Mouse (Mus musculus): ENCODE measurements around the gene Afmid. TPM values are rescaled to one million over a fixed set of nuclear protein-coding genes. Genes with fewer than 3 reads are reported as not detected.
A peak's percentile ranks its signal among the peaks of the same experiment; 100 is the strongest.
"Not testable (repeated sequence)": the region's sequence is repeated elsewhere in the genome, so short reads cannot be mapped to it uniquely, and the experiment has no call there.

Afmid gene
- total RNA-seq (2014; fragmentation: Nextera tagmentation) (7.2 and 9.4 TPM in 2 replicates), total RNA-seq (2017) (0.70 and 1.0 TPM in 2 replicates)

- ATAC-seq (replicated peaks; ENCODE audit: low FRiP score, low TSS enrichment, poor library complexity, severe bottlenecking), result peak; percentile 32
Measured at GRCm38 (mm10) chr11:117825333-117826101, at the start of gene Afmid, which contains the start of gene Tk1. Gene Afmid (plus strand): TSS chr11:117825924. Gene Tk1 (minus strand): TSS chr11:117826092.

DNA sequence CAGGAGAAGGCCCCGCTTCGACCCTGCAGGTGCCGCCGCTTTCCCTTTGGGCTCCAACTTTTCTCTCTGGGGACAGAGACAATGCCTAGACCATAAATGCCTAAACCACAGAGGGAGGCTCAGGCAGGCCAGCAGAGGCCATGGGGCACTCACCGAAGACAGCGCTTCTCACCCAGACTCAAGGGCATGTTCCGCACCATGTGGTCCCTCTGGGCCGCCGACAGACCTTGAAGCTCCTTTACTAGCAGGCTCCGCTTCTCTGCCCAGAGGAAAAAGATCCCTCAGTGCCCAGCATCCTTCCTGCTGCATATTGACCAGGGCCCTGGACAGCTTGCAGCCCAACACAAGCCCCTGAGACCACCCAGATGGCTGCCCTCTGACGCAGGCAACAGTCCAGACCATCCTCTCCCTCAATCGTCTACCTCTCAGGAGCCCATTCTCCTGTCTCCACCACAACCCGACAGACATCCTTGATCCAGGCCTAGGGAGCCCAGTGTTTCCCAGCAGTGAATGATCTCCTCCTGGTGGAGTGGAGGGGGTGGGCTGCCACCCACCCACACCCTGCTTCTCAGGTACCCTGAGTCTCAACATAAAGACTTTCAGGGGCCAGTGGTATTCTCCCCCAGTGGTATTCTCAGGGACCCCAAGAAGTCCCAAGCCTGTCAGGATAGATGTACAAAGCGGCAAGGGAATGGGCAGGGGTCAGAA, 49.5 kb upstream of the Afmid start:
- no peak for ATAC-seq (replicated peaks; ENCODE audit: low FRiP score, low TSS enrichment, poor library complexity, severe bottlenecking)

GRCm38 (mm10) chr11:117777111-117777510, 48.6 kb upstream of the Afmid start:
- no peak for ATAC-seq (replicated peaks; ENCODE audit: low FRiP score, low TSS enrichment, poor library complexity, severe bottlenecking)

DNA sequence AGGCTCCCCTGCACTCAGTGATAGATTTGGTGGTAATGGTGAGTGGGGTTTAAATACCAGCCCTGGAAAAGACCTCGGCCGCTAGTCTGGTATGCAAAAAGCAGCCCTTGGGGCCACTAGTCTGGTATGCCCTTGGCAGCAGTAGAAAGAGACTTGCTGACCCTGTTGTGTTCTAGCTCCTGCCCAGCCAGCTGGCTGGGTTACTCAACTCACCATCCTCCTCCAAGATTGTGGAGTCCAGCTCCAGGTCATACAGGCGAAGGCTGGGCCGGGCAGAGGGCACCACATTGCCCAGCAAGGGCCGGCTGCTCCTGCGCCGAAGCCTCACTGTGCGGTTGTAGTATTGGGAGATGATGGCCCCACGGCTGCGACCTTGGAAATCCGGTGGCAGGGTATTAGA, 47.7 kb upstream of the Afmid start:
- ATAC-seq (replicated peaks; ENCODE audit: low FRiP score, low TSS enrichment, poor library complexity, severe bottlenecking), result no peak

- no peak for ATAC-seq (replicated peaks; ENCODE audit: low FRiP score, low TSS enrichment, poor library complexity, severe bottlenecking)
Measured at GRCm38 (mm10) chr11:117778851-117779433, 46.8 kb upstream of the Afmid start.

DNA sequence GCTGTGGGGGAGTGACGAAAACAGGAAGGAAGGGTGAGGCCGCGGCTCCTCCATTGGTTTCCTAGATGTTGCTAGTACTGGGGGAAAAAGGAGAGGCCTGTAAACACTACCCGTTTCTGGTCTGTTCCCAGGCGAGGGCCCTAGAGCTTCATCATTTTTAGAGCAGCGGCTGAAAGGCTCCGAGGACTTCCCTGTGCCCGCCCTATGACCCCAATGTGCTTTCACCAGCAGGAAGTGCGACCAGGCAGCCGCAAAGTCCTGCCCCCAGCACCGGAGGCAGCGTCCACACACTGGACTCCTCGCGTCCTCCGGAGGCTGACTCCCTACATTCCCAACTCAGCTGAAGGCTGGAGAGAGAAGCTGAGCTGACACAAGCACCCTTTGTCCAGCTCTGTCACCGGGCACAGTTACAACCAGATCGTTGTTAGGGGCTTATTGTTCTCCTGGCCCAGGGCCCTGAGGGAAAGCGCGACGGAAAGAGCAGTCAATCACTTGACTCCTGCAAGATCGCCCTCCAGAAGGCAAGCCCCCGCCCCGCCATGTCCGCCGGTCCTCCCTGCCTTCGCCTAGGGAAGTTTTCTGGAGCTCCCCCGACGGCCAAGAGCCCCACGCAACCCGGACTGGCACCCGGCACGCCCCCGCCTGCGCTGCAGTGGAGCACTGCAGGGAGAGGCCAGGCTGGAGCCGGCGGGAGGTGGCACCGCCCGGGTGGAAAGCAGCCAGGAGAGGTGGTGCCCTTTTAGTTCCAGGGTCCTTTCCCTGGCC, 46.1 kb upstream of the Afmid start:
- ATAC-seq (replicated peaks; ENCODE audit: low FRiP score, low TSS enrichment, poor library complexity, severe bottlenecking), result peak; percentile 38

- ATAC-seq (replicated peaks; ENCODE audit: low FRiP score, low TSS enrichment, poor library complexity, severe bottlenecking), result peak; percentile 5
Measured at GRCm38 (mm10) chr11:117780199-117780515, 45.6 kb upstream of the Afmid start.

GRCm38 (mm10) chr11:117780582-117781111, 45.1 kb upstream of the Afmid start:
- ATAC-seq (replicated peaks; ENCODE audit: low FRiP score, low TSS enrichment, poor library complexity, severe bottlenecking), result peak; percentile 73

DNA sequence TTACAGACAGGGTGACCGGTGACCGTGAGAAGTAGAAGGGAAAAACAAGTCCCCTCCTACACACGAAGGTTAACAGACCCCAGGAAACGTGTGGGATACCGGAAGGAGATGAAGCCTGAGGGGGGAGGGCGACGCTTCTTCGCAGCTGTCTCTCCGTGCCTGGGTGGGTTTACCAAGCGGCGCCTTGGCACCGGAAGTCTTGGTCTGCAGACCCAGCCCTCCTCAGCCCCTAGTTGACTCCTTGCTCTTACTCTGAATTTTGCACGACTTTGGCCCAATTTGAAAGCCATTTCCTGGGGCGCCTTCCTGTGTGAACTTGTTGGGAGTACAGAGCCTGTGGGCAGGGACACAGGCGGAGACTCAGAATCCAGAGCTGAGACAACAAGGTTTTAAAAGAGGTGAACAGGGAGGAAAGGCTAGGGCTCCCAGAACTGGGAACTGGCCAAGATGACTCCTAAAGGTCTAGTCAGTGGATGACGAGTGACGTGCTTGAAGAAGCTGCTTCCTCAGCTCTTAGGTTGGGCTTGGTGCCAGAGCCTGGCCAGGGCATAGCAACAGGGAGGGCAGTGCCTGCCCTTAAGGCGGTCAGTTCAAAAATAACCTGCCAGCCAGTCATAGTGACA, 44.4 kb upstream of the Afmid start:
- peak; percentile 0; the same call in 1 of the 2 replicates for ATAC-seq (replicated peaks; ENCODE audit: low FRiP score, low TSS enrichment, poor library complexity, severe bottlenecking)

- ATAC-seq (replicated peaks; ENCODE audit: low FRiP score, low TSS enrichment, poor library complexity, severe bottlenecking), result peak; percentile 11
Measured at GRCm38 (mm10) chr11:117781993-117782704, 43.6 kb upstream of the Afmid start, which contains the start of the genes Tmc8 and Tmc6. Gene Tmc8 (plus strand): TSS chr11:117782076. Gene Tmc6 (minus strand): TSS chr11:117782198.

DNA sequence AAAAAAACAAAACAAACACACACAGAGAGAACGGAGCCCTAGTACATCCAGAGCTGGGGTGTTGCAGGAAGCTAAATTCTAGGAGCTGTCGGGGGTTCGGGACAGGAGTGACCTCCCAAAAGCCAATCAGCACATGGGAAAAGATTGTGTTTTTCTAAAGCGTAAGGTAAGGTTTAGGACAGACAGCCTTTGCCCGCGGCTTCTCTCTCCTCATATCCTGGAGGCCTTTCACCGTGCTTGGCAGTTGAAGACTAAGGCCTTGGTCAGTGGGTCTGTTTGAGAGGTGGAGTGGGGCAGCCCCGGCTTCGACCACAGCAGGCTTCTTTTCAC, 43.1 kb upstream of the Afmid start:
- ATAC-seq (replicated peaks; ENCODE audit: low FRiP score, low TSS enrichment, poor library complexity, severe bottlenecking), result no peak

DNA sequence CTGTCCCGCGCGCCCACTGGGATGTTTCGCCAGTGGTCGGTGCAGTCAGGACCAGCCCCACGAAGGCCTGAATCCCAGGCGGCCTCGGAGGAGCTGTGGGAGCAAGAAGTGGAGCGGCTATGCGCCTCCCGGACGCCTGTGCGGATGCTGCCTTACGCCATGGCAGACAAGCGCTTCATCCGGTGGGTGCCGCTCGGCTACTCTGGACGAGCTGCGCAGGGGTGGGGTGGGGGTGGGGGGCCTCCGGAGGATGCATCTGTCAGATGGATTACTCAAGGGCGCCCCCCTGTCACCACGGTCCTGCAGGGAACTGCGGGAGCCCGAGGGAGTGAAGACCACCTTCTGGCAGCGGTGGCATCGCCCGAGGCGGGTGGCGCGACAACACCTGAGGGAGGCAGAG, 42.6 kb upstream of the Afmid start:
- no peak for ATAC-seq (replicated peaks; ENCODE audit: low FRiP score, low TSS enrichment, poor library complexity, severe bottlenecking)

DNA sequence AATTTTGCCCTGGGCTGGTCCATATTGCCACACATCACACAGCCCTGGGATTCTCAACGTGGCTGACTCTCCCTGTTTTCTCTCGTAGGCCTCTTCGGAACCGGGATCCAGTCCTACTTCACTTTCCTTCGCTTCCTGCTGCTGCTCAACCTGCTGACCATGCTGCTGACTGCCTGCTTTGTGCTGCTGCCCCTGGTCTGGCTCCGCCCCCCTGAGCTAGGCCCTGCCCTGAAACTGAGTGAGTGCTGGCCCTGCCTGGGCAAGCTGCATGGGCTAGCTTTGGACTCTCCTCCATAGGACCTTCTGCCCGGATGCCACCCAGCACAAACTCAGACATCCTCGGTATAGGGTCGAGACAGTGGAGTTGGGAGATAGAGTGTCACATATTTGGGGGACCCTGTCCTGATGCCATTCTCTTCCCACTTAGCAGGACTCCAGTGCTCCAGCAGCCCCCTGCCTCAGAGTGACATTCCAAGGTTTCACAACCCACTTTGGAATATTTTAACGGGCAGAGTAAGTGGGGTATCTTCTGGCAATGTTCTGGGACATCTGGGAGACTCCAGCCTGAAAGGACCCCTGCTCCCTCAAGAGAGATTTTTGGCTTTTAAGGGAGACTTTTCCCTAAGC, 41.9 kb upstream of the Afmid start:
- no peak for ATAC-seq (replicated peaks; ENCODE audit: low FRiP score, low TSS enrichment, poor library complexity, severe bottlenecking)

- ATAC-seq (replicated peaks; ENCODE audit: low FRiP score, low TSS enrichment, poor library complexity, severe bottlenecking), result peak; percentile 53
Measured at GRCm38 (mm10) chr11:117786294-117786693, 39.4 kb upstream of the Afmid start.

DNA sequence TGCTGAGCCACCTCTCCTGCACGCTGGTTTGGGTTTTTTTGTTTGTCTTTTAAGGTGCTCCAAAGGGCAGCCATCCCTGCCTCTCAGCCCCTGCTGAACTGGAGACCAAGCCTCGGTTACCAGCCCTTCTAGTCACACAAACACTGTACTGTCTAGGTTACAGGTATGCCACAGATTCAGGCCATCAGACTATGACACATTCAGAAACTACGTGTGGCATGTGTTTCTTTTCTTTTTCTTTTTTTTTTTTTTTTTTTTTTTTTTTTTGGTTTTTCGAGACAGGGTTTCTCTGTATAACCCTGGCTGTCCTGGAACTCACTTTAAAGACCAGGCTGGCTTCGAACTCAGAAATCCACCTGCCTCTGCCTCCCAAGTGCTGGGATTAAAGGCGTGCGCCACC, 37.2 kb upstream of the Afmid start:
- not testable (repeated sequence) for ATAC-seq (replicated peaks; ENCODE audit: low FRiP score, low TSS enrichment, poor library complexity, severe bottlenecking)

- ATAC-seq (replicated peaks; ENCODE audit: low FRiP score, low TSS enrichment, poor library complexity, severe bottlenecking), result peak; percentile 36
Measured at GRCm38 (mm10) chr11:117790286-117790685, 35.4 kb upstream of the Afmid start.

- 0 out of 2 replicates have a peak, but pooled peaks have one; percentile 9 for ATAC-seq (replicated peaks; ENCODE audit: low FRiP score, low TSS enrichment, poor library complexity, severe bottlenecking)
Measured at GRCm38 (mm10) chr11:117790703-117791440, 34.9 kb upstream of the Afmid start.

- no peak for ATAC-seq (replicated peaks; ENCODE audit: low FRiP score, low TSS enrichment, poor library complexity, severe bottlenecking)
Measured at GRCm38 (mm10) chr11:117791441-117791761, 34.3 kb upstream of the Afmid start.
